Mouse (Mus musculus) neural tube, embryonic 14.5 days (tissue): ENCODE data around the gene Dnah8. TPM values are rescaled to one million over a fixed set of nuclear protein-coding genes. Genes with fewer than 3 reads are reported as not detected.
"Not testable (repeated sequence)": the region's sequence is repeated elsewhere in the genome, so short reads cannot be mapped to it uniquely, and the experiment has no call there.

Experiments
- ATAC-seq: fragments of 200-750 bp; cut with Nextera tagmentation; 2 replicates; pipeline ENCODE4 v1.8.0; 2017; ENCODE audit warnings: low read depth, mild to moderate bottlenecking, moderate TSS enrichment, moderate library complexity
- H3K27ac ChIP-seq: fragments of 300-500 bp; sonication (generic); 2 replicates; pipeline ENCODE4 v1.5.1; 2014; ENCODE audit warnings: low read depth, mild to moderate bottlenecking, control low read depth, low read length, moderate library complexity, mixed read lengths
- H3K27me3 ChIP-seq: fragments of 300-500 bp; sonication (generic); 2 replicates; pipeline ENCODE4 v1.6.1; 2014; ENCODE audit warnings: low read length; ENCODE audit not compliant: control insufficient read depth, insufficient read depth
- H3K36me3 ChIP-seq: fragments of 300-500 bp; sonication (generic); 2 replicates; pipeline ENCODE4 v1.6.1; 2014; ENCODE audit warnings: low read length, mixed read lengths; ENCODE audit not compliant: control insufficient read depth, insufficient read depth
- H3K4me1 ChIP-seq: fragments of 300-500 bp; sonication (generic); 2 replicates; pipeline ENCODE4 v1.6.1; 2014; ENCODE audit warnings: low read length; ENCODE audit not compliant: control insufficient read depth, insufficient read depth
- H3K4me2 ChIP-seq: fragments of 300-500 bp; sonication (generic); 2 replicates; pipeline ENCODE4 v1.6.1; 2014; ENCODE audit warnings: mild to moderate bottlenecking, low read depth, low read length, control low read depth
- H3K4me3 ChIP-seq: fragments of 300-500 bp; sonication (generic); 2 replicates; pipeline ENCODE4 v1.5.1; 2014; ENCODE audit warnings: low read depth, low read length, control low read depth, mixed read lengths
- H3K9ac ChIP-seq: fragments of 300-500 bp; sonication (generic); replicated peaks from 2 replicates; pipeline ENCODE4 v1.6.1; 2014; ENCODE audit warnings: low read depth, mild to moderate bottlenecking, control low read depth, low read length, mixed read lengths
- H3K9me3 ChIP-seq: fragments of 300-500 bp; sonication (generic); 2 replicates; pipeline ENCODE4 v1.6.1; 2016; ENCODE audit warnings: low read length; ENCODE audit not compliant: control insufficient read depth
- WGBS: fragments of 180-500 bp; shearing (Covaris S2); extraction: QIAGEN DNeasy Blood & Tissue Kit; methylation state at CpG from one replicate; pipeline ENCODE4 v1.1.7; 2014; 5-methylcytosine and 5-hydroxymethylcytosine counted together
- polyA plus RNA-seq: library from polyadenylated mRNA; unstranded; fragments of >200 nt; fragmentation: Nextera tagmentation; extraction: Ambion mirVana; gene quantifications from 2 replicates; pipeline ENCODE4 v1.2.1, GENCODE M21; 2014

The Dnah8 gene
- polyA plus RNA-seq, 1 experiment from 2014 or later = 5.5 TPM

- Histone ChIP-seq H3K9ac (peak overlapping the region; percentile 71), H3K4me3 (peak overlapping the region; percentile 62), H3K36me3 (no peaks in the 10 kb centered on the region), H3K4me1 (peaks cover 14% of the 10 kb centered on the region; the same call in 1 of the 2 replicates), H3K9me3 (no peaks in the 10 kb centered on the region), H3K27me3 (no peaks in the 10 kb centered on the region), H3K4me2 (peak overlapping the region; percentile 63), H3K27ac (peak overlapping the region; percentile 78)
- WGBS = under 1% methylated on average over 34 of the region's 34 CpGs
- ATAC-seq = peak; percentile 100
These were observed 11.9 kb upstream of the Dnah8 start for GRCm38 (mm10) chr17:30612075-30612859.

- Histone ChIP-seq H3K36me3 (no peaks in the 10 kb centered on the region), H3K9me3 (no peaks in the 10 kb centered on the region), H3K27me3 (no peaks in the 10 kb centered on the region), H3K4me2 (no peak overlapping the region), H3K4me1 (peaks cover 10% of the 10 kb centered on the region; the same call in 1 of the 2 replicates), H3K9ac (no peak overlapping the region), H3K4me3 (no peak overlapping the region), H3K27ac (no peak overlapping the region)
- ATAC-seq = no peak
These were observed 10.8 kb upstream of the Dnah8 start for GRCm38 (mm10) chr17:30613350-30613749.

GRCm38 (mm10) chr17:30616203-30616602, 8.0 kb upstream of the Dnah8 start:
- no peak overlapping the region for H3K4me3 ChIP-seq
- 90% methylated on average over 5 of the region's 5 CpGs for WGBS

GRCm38 (mm10) chr17:30618136-30618891, 5.8 kb upstream of the Dnah8 start:
- Histone ChIP-seq H3K4me1 (no peaks in the 10 kb centered on the region), H3K9ac (no peak overlapping the region), H3K27me3 (no peaks in the 10 kb centered on the region), H3K9me3 (no peaks in the 10 kb centered on the region), H3K4me2 (no peak overlapping the region), H3K27ac (no peak overlapping the region), H3K36me3 (no peaks in the 10 kb centered on the region), H3K4me3 (no peak overlapping the region)
- no peak for ATAC-seq
- 83% methylated on average over 3 of the region's 3 CpGs for WGBS

More at GRCm38 (mm10) chr17:30616203-30616602, 8.0 kb upstream of the Dnah8 start:
- no peak overlapping the region for H3K4me2 ChIP-seq
- H3K27ac ChIP-seq = no peak overlapping the region
- H3K9me3 ChIP-seq = no peaks in the 10 kb centered on the region
- no peaks in the 10 kb centered on the region for H3K27me3 ChIP-seq
- peaks cover 6% of the 10 kb centered on the region; the same call in 1 of the 2 replicates for H3K4me1 ChIP-seq
- H3K36me3 ChIP-seq = no peaks in the 10 kb centered on the region
- no peak for ATAC-seq
- H3K9ac ChIP-seq = no peak overlapping the region

- no peak overlapping the region for H3K4me2 ChIP-seq
- no peak overlapping the region for H3K27ac ChIP-seq
- no peaks in the 10 kb centered on the region for H3K36me3 ChIP-seq
- no peaks in the 10 kb centered on the region for H3K9me3 ChIP-seq
- WGBS = 59% methylated on average over 2 of the region's 2 CpGs
- H3K9ac ChIP-seq = no peak overlapping the region
- H3K4me3 ChIP-seq = no peak overlapping the region
- H3K27me3 ChIP-seq = no peaks in the 10 kb centered on the region
- H3K4me1 ChIP-seq = no peaks in the 10 kb centered on the region
- ATAC-seq = no peak
These were observed 5.0 kb upstream of the Dnah8 start for GRCm38 (mm10) chr17:30619153-30619552.

- Histone ChIP-seq H3K9me3 (no peaks in the 10 kb centered on the region), H3K4me1 (no peaks in the 10 kb centered on the region), H3K36me3 (no peaks in the 10 kb centered on the region), H3K27ac (no peak overlapping the region), H3K9ac (no peak overlapping the region), H3K27me3 (no peaks in the 10 kb centered on the region), H3K4me2 (no peak overlapping the region), H3K4me3 (no peak overlapping the region)
- WGBS = 54% methylated on average over 2 of the region's 2 CpGs
- ATAC-seq = no peak
These were observed 3.6 kb upstream of the Dnah8 start for GRCm38 (mm10) chr17:30620548-30620947.

GRCm38 (mm10) chr17:30621450-30621849, 2.7 kb upstream of the Dnah8 start:
- no peak overlapping the region for H3K27ac ChIP-seq
- H3K9me3 ChIP-seq = no peaks in the 10 kb centered on the region
- WGBS = 69% methylated on average over 4 of the region's 4 CpGs
- H3K27me3 ChIP-seq = no peaks in the 10 kb centered on the region
- ATAC-seq = no peak
- H3K36me3 ChIP-seq = no peaks in the 10 kb centered on the region
- H3K4me1 ChIP-seq = no peaks in the 10 kb centered on the region
- H3K4me3 ChIP-seq = no peak overlapping the region
- H3K9ac ChIP-seq = no peak overlapping the region
- no peak overlapping the region for H3K4me2 ChIP-seq

- no peak for ATAC-seq
- Histone ChIP-seq H3K4me2 (no peak overlapping the region), H3K9me3 (no peaks in the 10 kb centered on the region), H3K27ac (no peak overlapping the region), H3K4me3 (no peak overlapping the region), H3K27me3 (no peaks in the 10 kb centered on the region), H3K4me1 (no peaks in the 10 kb centered on the region), H3K9ac (no peak overlapping the region), H3K36me3 (no peaks in the 10 kb centered on the region)
- WGBS = 83% methylated on average over 3 of the region's 3 CpGs
These were observed 954 bp upstream of the Dnah8 start for GRCm38 (mm10) chr17:30623200-30623599.

GRCm38 (mm10) chr17:30626719-30627118, 2.6 kb downstream of the Dnah8 start, which contains the start of gene Glo1:
Gene Glo1 (minus strand): TSS chr17:30626871.
- not testable (repeated sequence) for H3K27ac ChIP-seq, H3K9ac ChIP-seq, H3K36me3 ChIP-seq, H3K4me3 ChIP-seq, H3K4me2 ChIP-seq, H3K9me3 ChIP-seq, H3K4me1 ChIP-seq, ATAC-seq, H3K27me3 ChIP-seq
- no CpG with 5 or more reads among the region's 20 CpGs for WGBS
